Comparison of ENCODE assay signal across 9 mouse cellular contexts in genomic region chr12:8501571-8502305, GRCm38 (mm10). TPM values are rescaled to one million over a fixed set of nuclear protein-coding genes. Genes with fewer than 3 reads are reported as not detected.
DNase-seq lines count a peak whose midpoint lies in the region; ATAC-seq lines count a peak whose summit lies in the region.
"Had no signal": no experiment of that assay in that cellular context is flagged by ENCODE, and none has a peak within 500 bp of the region (broad histone marks: within the 10 kb centered on the region; RNA-seq: fewer than 3 reads in every experiment).

No protein-coding gene starts in this region.

- H3K9ac ChIP-seq in forebrain, embryonic 12.5 days = peak overlapping the region; percentile 96; the same call in 1 of the 2 replicates
- H3K9ac ChIP-seq in kidney, embryonic 16.5 days (replicated peaks; ENCODE audit: low read length) = no peak overlapping the region; the same call in 1 of the 2 replicates
- no peak overlapping the region for H3K9ac ChIP-seq in embryonic facial prominence, embryonic 15.5 days

- 90% methylated on average over 14 of the region's 14 CpGs for WGBS in forebrain, embryonic 12.5 days
- 91% methylated on average over 14 of the region's 14 CpGs for WGBS in forebrain, embryonic 10.5 days
- WGBS in kidney, embryonic 16.5 days = 75% methylated on average over 14 of the region's 14 CpGs
- 71% methylated on average over 14 of the region's 14 CpGs for WGBS in embryonic facial prominence, embryonic 15.5 days

- H3K4me3 ChIP-seq in forebrain, embryonic 12.5 days (replicated peaks) = no peak overlapping the region
- no peak overlapping the region for H3K4me3 ChIP-seq in forebrain, embryonic 10.5 days
- H3K4me3 ChIP-seq in kidney, embryonic 16.5 days (ENCODE audit: low read length) = no peak overlapping the region
- H3K4me3 ChIP-seq in embryonic facial prominence, embryonic 15.5 days (replicated peaks) = no peak overlapping the region

- H3K4me2 ChIP-seq in forebrain, embryonic 12.5 days = no peak overlapping the region
- no peak overlapping the region for H3K4me2 ChIP-seq in kidney, embryonic 16.5 days (replicated peaks; ENCODE audit: low read depth, low read length)
- H3K4me2 ChIP-seq in embryonic facial prominence, embryonic 15.5 days (replicated peaks) = no peak overlapping the region

- H3K4me1 ChIP-seq in forebrain, embryonic 12.5 days = peaks cover 32% of the 10 kb centered on the region
- H3K4me1 ChIP-seq in forebrain, embryonic 10.5 days = peaks cover 37% of the 10 kb centered on the region
- H3K4me1 ChIP-seq in kidney, embryonic 16.5 days (ENCODE audit: insufficient read depth, low read length) = peaks cover 30% of the 10 kb centered on the region
- H3K4me1 ChIP-seq in embryonic facial prominence, embryonic 15.5 days = peaks cover 23% of the 10 kb centered on the region

- no peak for DNase-seq in forebrain, embryonic 10.5 days (ENCODE audit: extremely low spot score, low spot score)
- no peak for DNase-seq in kidney, adult 9 months
- DNase-seq in 416B (ENCODE audit: low read depth) = peak; percentile 65
- DNase-seq in ovary, adult 18-20 months (ENCODE audit: low spot score) = no peak
- DNase-seq in ovary, postnatal 14 days (ENCODE audit: low spot score) = no peak

- H3K9me3 ChIP-seq in forebrain, embryonic 12.5 days = no peaks in the 10 kb centered on the region
- no peaks in the 10 kb centered on the region for H3K9me3 ChIP-seq in forebrain, embryonic 10.5 days
- no peaks in the 10 kb centered on the region for H3K9me3 ChIP-seq in kidney, embryonic 16.5 days (ENCODE audit: low read length)
- no peaks in the 10 kb centered on the region for H3K9me3 ChIP-seq in embryonic facial prominence, embryonic 15.5 days (replicated peaks)
- H3K9me3 ChIP-seq: midbrain, embryonic 13.5 days had no signal

- no peak overlapping the region for H3K27ac ChIP-seq in forebrain, embryonic 12.5 days
- no peak overlapping the region for H3K27ac ChIP-seq in forebrain, embryonic 10.5 days
- peak overlapping the region; percentile 29; the same call in 1 of the 2 replicates for H3K27ac ChIP-seq in kidney, embryonic 16.5 days (ENCODE audit: low read length)
- 0 out of 2 replicates have a peak overlapping the region, but pooled peaks have one; percentile 99 for H3K27ac ChIP-seq in embryonic facial prominence, embryonic 15.5 days (replicated peaks)

- H3K27me3 ChIP-seq in forebrain, embryonic 12.5 days = no peaks in the 10 kb centered on the region
- H3K27me3 ChIP-seq in forebrain, embryonic 10.5 days (ENCODE audit: poor library complexity, severe bottlenecking) = no peaks in the 10 kb centered on the region
- no peaks in the 10 kb centered on the region for H3K27me3 ChIP-seq in kidney, embryonic 16.5 days (ENCODE audit: insufficient read depth, low read length)
- no peaks in the 10 kb centered on the region for H3K27me3 ChIP-seq in embryonic facial prominence, embryonic 15.5 days
- H3K27me3 ChIP-seq: midbrain, embryonic 13.5 days had no signal

- ATAC-seq in forebrain, embryonic 12.5 days (ENCODE audit: low FRiP score) = no peak
- ATAC-seq in kidney, embryonic 16.5 days (ENCODE audit: low FRiP score, low TSS enrichment) = no peak
- ATAC-seq in embryonic facial prominence, embryonic 15.5 days (ENCODE audit: insufficient number of reproducible peaks, low FRiP score, low TSS enrichment, low read depth) = no peak
- ATAC-seq: midbrain, embryonic 13.5 days had no signal

- H3K36me3 ChIP-seq in forebrain, embryonic 12.5 days (replicated peaks) = no peaks in the 10 kb centered on the region
- H3K36me3 ChIP-seq in forebrain, embryonic 10.5 days (replicated peaks) = no peaks in the 10 kb centered on the region
- no peaks in the 10 kb centered on the region for H3K36me3 ChIP-seq in kidney, embryonic 16.5 days (ENCODE audit: insufficient read depth, low read length)
- no peaks in the 10 kb centered on the region for H3K36me3 ChIP-seq in embryonic facial prominence, embryonic 15.5 days
- H3K36me3 ChIP-seq: midbrain, embryonic 13.5 days had no signal

RNA-seq across cellular contexts. Expression of gene Rhob, which starts 1.9 kb away (rescaled TPM):
- 44.9 and 55.5 TPM in 2 replicates for polyA plus RNA-seq in forebrain, embryonic 12.5 days (2016; fragmentation: Nextera tagmentation; extraction: Ambion mirVana)
- polyA plus RNA-seq in forebrain, embryonic 10.5 days (2016; fragmentation: Nextera tagmentation; extraction: Ambion mirVana) = 25.2 and 27.1 TPM in 2 replicates
- polyA plus RNA-seq in kidney, embryonic 16.5 days (2015; fragmentation: Nextera tagmentation; extraction: Ambion mirVana) = 39.8 and 40.1 TPM in 2 replicates
- 55.3 and 59.5 TPM in 2 replicates for polyA plus RNA-seq in embryonic facial prominence, embryonic 15.5 days (2015; fragmentation: Nextera tagmentation; extraction: Ambion mirVana)

Comparison
In these comparisons a context has a peak if more than half of its experiments do, and no peak if none do; other contexts are left out.
1. H3K27ac ChIP-seq: peak in kidney, embryonic 16.5 days (single experiment) and embryonic facial prominence, embryonic 15.5 days (single experiment); none in forebrain, embryonic 12.5 days (single experiment) and forebrain, embryonic 10.5 days (single experiment).